Mouse (Mus musculus): ENCODE data around the gene Supt5.

Supt5 gene

GRCm38 (mm10) chr7:28375176-28375921 is 36.8 kb upstream of the Supt5 start:
- DNase-seq (ENCODE audit: low read depth, low spot score): no peak

- DNase-seq (ENCODE audit: low read depth, low spot score): no peak
Measured at GRCm38 (mm10) chr7:28374647-28375046, 36.1 kb upstream of the Supt5 start.

- DNase-seq (ENCODE audit: low read depth, low spot score): no peak
Measured at GRCm38 (mm10) chr7:28373891-28374495, 35.4 kb upstream of the Supt5 start.

GRCm38 (mm10) chr7:28373131-28373581 is 34.6 kb upstream of the Supt5 start:
- peak; percentile 70 for DNase-seq (ENCODE audit: low read depth, low spot score)

GRCm38 (mm10) chr7:28372251-28373108 is 33.9 kb upstream of the Supt5 start, which contains the start of gene Plekhg2:
Gene Plekhg2 (minus strand): TSS chr7:28372599.
- DNase-seq (ENCODE audit: low read depth, low spot score): peak; percentile 92

- no peak for DNase-seq (ENCODE audit: low read depth, low spot score)
Measured at GRCm38 (mm10) chr7:28371514-28371989, 33.0 kb upstream of the Supt5 start.

GRCm38 (mm10) chr7:28370977-28371513 is 32.5 kb upstream of the Supt5 start:
- no peak for DNase-seq (ENCODE audit: low read depth, low spot score)

- DNase-seq (ENCODE audit: low read depth, low spot score): no peak
Measured at GRCm38 (mm10) chr7:28370051-28370450, 31.5 kb upstream of the Supt5 start.

GRCm38 (mm10) chr7:28368276-28368920 is 29.9 kb upstream of the Supt5 start:
- no peak for DNase-seq (ENCODE audit: low read depth, low spot score)

- DNase-seq (ENCODE audit: low read depth, low spot score): no peak
Measured at GRCm38 (mm10) chr7:28367663-28368275, 29.2 kb upstream of the Supt5 start.

- DNase-seq (ENCODE audit: low read depth, low spot score): no peak
Measured at GRCm38 (mm10) chr7:28362441-28363060, 24.0 kb upstream of the Supt5 start.

- no peak for DNase-seq (ENCODE audit: low read depth, low spot score)
Measured at GRCm38 (mm10) chr7:28361647-28362341, 23.2 kb upstream of the Supt5 start.

GRCm38 (mm10) chr7:28360291-28360690 is 21.7 kb upstream of the Supt5 start:
- no peak for DNase-seq (ENCODE audit: low read depth, low spot score)

- DNase-seq (ENCODE audit: low read depth, low spot score): no peak
Measured at GRCm38 (mm10) chr7:28359854-28360253, 21.3 kb upstream of the Supt5 start.

- no peak for DNase-seq (ENCODE audit: low read depth, low spot score)
Measured at GRCm38 (mm10) chr7:28358431-28358830, 19.9 kb upstream of the Supt5 start.

GRCm38 (mm10) chr7:28357984-28358383 is 19.4 kb upstream of the Supt5 start:
- DNase-seq (ENCODE audit: low read depth, low spot score): no peak

GRCm38 (mm10) chr7:28356981-28357380 is 18.4 kb upstream of the Supt5 start:
- DNase-seq (ENCODE audit: low read depth, low spot score): no peak

- DNase-seq (ENCODE audit: low read depth, low spot score): no peak
Measured at GRCm38 (mm10) chr7:28355221-28355620, 16.7 kb upstream of the Supt5 start.

GRCm38 (mm10) chr7:28354596-28354995 is 16.1 kb upstream of the Supt5 start:
- no peak for DNase-seq (ENCODE audit: low read depth, low spot score)

- no peak for DNase-seq (ENCODE audit: low read depth, low spot score)
Measured at GRCm38 (mm10) chr7:28354113-28354581, 15.6 kb upstream of the Supt5 start.
